Mouse (Mus musculus): ENCODE measurements at regions not wholly inside any gene's neighbourhood (a gene's known extent, or its start where the extent isn't known, plus 50 kb on each side); places are given as distances from the start of the nearest gene placed in this dataset.
A peak's percentile ranks its signal among the peaks of the same experiment; 100 is the strongest.

DNA sequence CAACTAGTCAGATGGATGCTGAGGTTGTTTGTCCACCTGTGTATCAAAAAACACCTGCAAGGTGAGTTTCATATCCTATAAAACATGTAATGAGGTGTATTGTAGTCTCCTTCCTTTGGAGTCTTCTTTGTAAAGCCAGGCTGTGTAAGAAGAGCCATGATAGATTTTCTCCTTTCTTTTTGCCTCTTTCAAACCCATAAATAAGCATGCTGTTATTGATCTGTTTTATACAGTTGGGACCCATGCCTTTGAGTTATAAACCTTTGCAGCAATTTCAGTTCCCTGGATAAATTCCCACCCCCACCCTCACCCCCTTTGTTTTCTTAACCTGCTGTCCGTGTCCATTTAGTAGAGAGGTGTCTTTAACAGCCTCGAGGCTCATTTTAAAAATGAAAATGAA is 131.0 kb upstream of the Rgs17 start:
- no peak for ATAC-seq (ENCODE audit: low FRiP score)
- no peak overlapping the region for H3K27ac ChIP-seq

DNA sequence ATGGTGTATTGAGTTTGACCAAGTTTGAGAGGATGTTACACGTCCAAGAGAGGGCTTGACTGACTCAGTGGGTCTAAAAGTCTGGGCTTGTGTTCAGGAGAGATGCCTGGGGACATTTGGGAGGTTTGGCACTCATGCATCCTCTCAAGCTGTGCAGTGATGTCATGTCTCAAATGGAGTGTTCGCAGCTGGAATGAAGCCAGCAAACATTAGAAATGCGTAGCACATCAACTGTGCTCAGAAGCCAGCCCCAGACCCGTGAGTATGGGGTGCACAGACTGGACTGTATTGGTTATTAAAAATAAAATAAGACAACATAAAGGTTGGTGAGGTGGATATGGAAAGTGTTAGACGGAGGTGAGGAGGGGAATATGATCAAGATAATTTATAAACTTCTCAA is 121.2 kb upstream of the Rgs17 start:
- Histone ChIP-seq H3K27me3 (ENCODE audit: control insufficient read depth, insufficient read depth, low read length) (no peaks in the 10 kb centered on the region), H3K9ac (no peak overlapping the region), H3K36me3 (replicated peaks; ENCODE audit: control insufficient read depth, insufficient read depth) (no peaks in the 10 kb centered on the region), H3K4me3 (replicated peaks; ENCODE audit: low read length) (no peak overlapping the region), H3K4me1 (replicated peaks; ENCODE audit: control insufficient read depth, insufficient read depth, low read length) (no peaks in the 10 kb centered on the region), H3K27ac (no peak overlapping the region), H3K4me2 (replicated peaks) (no peak overlapping the region), H3K9me3 (ENCODE audit: control insufficient read depth, low read length) (no peaks in the 10 kb centered on the region)
- no peak for DNase-seq (ENCODE audit: low spot score)
- no peak for ATAC-seq (ENCODE audit: low FRiP score)
- 66% methylated on average over 5 of the region's 5 CpGs for WGBS

More for the DNA sequence above, 131.0 kb upstream of the Rgs17 start:
- no peak for DNase-seq (ENCODE audit: low spot score)
- no peaks in the 10 kb centered on the region for H3K4me1 ChIP-seq (replicated peaks; ENCODE audit: control insufficient read depth, insufficient read depth, low read length)
- H3K4me3 ChIP-seq (replicated peaks; ENCODE audit: low read length), result no peak overlapping the region
- H3K9me3 ChIP-seq (ENCODE audit: control insufficient read depth, low read length), result no peaks in the 10 kb centered on the region
- no peak overlapping the region for H3K9ac ChIP-seq
- no peak overlapping the region for H3K4me2 ChIP-seq (replicated peaks)
- WGBS, result 76% methylated on average over 2 of the region's 2 CpGs
- no peaks in the 10 kb centered on the region for H3K36me3 ChIP-seq (replicated peaks; ENCODE audit: control insufficient read depth, insufficient read depth)
- no peaks in the 10 kb centered on the region for H3K27me3 ChIP-seq (ENCODE audit: control insufficient read depth, insufficient read depth, low read length)

DNA sequence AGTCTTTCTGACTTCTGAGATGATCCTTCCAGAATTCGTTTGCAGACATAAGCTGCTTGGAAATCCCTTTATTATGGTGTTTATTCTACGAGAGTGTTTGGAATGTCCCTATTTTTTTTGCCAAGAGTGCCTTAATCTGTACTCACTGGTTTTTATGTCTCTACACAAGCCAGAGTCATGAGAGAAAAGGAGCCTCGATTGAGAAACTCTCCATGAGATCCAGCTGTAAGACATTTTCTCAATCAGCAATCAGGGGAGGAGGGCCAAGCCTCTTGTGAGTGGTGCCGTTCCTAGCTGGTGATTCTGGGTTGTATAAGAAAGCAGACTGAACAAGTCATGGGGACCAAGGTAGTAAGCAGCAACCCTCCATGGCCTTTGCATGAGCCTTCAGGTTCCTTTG is 117.6 kb upstream of the Rgs17 start:
- H3K27ac ChIP-seq, result no peak overlapping the region
- no peaks in the 10 kb centered on the region for H3K9me3 ChIP-seq (ENCODE audit: control insufficient read depth, low read length)
- no peaks in the 10 kb centered on the region for H3K4me1 ChIP-seq (replicated peaks; ENCODE audit: control insufficient read depth, insufficient read depth, low read length)
- no peaks in the 10 kb centered on the region for H3K36me3 ChIP-seq (replicated peaks; ENCODE audit: control insufficient read depth, insufficient read depth)
- no peak overlapping the region for H3K4me2 ChIP-seq (replicated peaks)
- H3K9ac ChIP-seq, result no peak overlapping the region
- ATAC-seq (ENCODE audit: low FRiP score) (no peak), DNase-seq (ENCODE audit: low spot score) (no peak)
- no peaks in the 10 kb centered on the region for H3K27me3 ChIP-seq (ENCODE audit: control insufficient read depth, insufficient read depth, low read length)
- H3K4me3 ChIP-seq (replicated peaks; ENCODE audit: low read length), result no peak overlapping the region
- 79% methylated on average over 4 of the region's 4 CpGs for WGBS

DNA sequence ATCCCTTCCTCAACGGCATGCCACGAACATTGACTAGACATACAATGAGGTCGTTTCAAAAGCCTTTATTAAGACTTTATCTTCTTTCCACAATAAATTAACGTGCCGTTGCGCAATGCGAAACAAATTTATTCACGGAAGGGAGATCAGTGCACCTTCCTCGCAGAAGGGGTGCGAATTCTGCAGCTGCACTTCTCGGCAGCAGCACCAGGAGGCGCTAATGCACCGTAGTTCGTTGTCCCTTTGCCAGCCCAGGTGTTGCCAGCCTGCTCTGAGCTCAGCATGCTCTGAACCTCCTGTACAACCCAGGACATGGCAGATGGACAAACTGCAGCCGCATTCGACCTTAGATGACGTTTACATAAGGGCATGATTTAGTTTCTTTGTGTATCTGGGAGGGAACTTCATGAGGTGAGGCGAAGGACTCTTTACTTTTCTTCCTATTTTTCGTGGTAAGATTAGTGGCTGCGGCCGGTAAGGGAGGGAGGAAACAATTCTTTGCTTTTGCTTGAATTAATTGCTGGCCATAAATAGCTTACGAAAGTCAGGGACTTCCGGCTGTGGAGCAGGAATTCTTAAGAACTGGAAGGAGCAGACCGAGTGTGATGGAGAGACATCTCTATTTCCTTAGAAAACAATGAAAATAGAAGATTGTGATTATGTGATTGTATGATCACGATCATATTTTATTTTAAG is 113.7 kb upstream of the Rgs17 start:
- peak; percentile 90 for ATAC-seq (ENCODE audit: low FRiP score)

DNA sequence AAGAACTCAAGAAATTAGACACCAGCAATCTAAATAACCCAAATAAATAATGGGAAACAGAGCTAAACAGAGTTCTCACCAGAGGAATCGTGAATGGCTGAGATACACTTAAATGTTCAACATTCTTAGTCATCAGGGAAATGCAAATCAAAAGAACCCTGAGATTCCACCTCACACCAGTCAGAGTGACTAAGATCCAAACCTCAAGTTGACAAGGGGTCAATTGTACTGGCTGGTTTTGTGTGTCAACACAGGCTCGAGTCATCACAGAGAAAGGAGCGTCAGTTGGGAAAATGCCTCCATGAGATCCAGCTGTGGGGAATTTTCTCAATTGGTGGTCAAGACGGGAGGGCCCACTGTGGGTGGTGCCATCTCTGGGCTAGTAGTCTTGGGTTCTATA is 110.3 kb upstream of the Rgs17 start:
- Histone ChIP-seq H3K4me2 (replicated peaks) (no peak overlapping the region), H3K9ac (no peak overlapping the region), H3K27ac (no peak overlapping the region), H3K36me3 (replicated peaks; ENCODE audit: control insufficient read depth, insufficient read depth) (no peaks in the 10 kb centered on the region), H3K4me1 (replicated peaks; ENCODE audit: control insufficient read depth, insufficient read depth, low read length) (no peaks in the 10 kb centered on the region), H3K27me3 (ENCODE audit: control insufficient read depth, insufficient read depth, low read length) (no peaks in the 10 kb centered on the region), H3K4me3 (replicated peaks; ENCODE audit: low read length) (no peak overlapping the region), H3K9me3 (ENCODE audit: control insufficient read depth, low read length) (no peaks in the 10 kb centered on the region)
- ATAC-seq (ENCODE audit: low FRiP score), result no peak
- no peak for DNase-seq (ENCODE audit: low spot score)
- WGBS, result 78% methylated on average over 4 of the region's 4 CpGs

More for the DNA sequence above, 113.7 kb upstream of the Rgs17 start:
- Histone ChIP-seq H3K9me3 (ENCODE audit: control insufficient read depth, low read length) (no peaks in the 10 kb centered on the region), H3K9ac (no peak overlapping the region), H3K4me1 (replicated peaks; ENCODE audit: control insufficient read depth, insufficient read depth, low read length) (no peaks in the 10 kb centered on the region), H3K36me3 (replicated peaks; ENCODE audit: control insufficient read depth, insufficient read depth) (no peaks in the 10 kb centered on the region), H3K27ac (no peak overlapping the region), H3K27me3 (ENCODE audit: control insufficient read depth, insufficient read depth, low read length) (no peaks in the 10 kb centered on the region), H3K4me3 (replicated peaks; ENCODE audit: low read length) (peak overlapping the region; percentile 6; the same call in 1 of the 2 replicates), H3K4me2 (replicated peaks) (peak overlapping the region; percentile 50)
- whole genome bisulfite sequencing, result 29% methylated on average over 25 of the region's 25 CpGs
- DNase-seq (ENCODE audit: low spot score), result peak; percentile 88

DNA sequence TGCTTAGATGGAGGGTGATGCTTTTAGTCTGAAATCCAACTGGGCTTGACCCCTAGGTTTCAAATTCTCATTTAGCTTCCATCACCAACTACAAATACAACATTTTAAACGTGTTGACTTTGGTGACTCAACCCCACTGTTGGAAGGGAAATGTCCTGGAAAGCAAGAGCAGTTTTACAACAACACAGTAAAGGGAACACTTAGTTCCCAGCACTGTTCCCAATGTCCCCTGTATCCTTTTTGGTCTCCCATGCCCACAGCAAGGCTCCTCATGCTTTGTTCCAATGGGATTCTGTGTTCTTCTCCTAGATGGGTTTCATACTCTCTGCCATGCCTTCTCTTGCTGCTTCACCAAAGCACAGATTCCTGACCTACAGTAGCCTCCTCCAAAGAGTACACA is 105.4 kb upstream of the Rgs17 start:
- DNase-seq (ENCODE audit: low spot score) (no peak), ATAC-seq (ENCODE audit: low FRiP score) (no peak)
- 59% methylated on average over 1 of the region's 1 CpGs for WGBS
- Histone ChIP-seq H3K9ac (no peak overlapping the region), H3K27me3 (ENCODE audit: control insufficient read depth, insufficient read depth, low read length) (no peaks in the 10 kb centered on the region), H3K4me2 (replicated peaks) (no peak overlapping the region), H3K27ac (no peak overlapping the region), H3K9me3 (ENCODE audit: control insufficient read depth, low read length) (no peaks in the 10 kb centered on the region), H3K4me3 (replicated peaks; ENCODE audit: low read length) (no peak overlapping the region), H3K4me1 (replicated peaks; ENCODE audit: control insufficient read depth, insufficient read depth, low read length) (no peaks in the 10 kb centered on the region), H3K36me3 (replicated peaks; ENCODE audit: control insufficient read depth, insufficient read depth) (no peaks in the 10 kb centered on the region)

DNA sequence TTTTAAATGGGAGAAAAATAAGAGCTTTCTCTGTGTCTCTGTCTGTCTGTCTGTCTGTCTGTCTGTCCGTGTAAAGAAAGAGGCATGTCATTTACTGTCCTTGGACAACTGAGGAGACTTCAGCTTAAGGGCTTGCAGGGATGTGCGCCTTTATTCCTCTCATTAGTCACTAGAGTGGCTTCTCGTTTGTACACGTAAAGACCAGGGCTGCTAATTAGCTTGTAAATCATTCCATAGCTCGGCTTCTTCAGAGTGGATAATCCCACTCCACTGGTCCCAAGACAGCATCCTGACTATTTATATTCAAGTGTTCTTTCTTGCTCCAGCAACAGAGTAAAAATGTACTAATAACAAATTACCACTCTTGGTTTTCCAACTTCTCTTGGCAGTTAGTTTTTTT is 104.1 kb upstream of the Rgs17 start:
- H3K9me3 ChIP-seq (ENCODE audit: control insufficient read depth, low read length), result no peaks in the 10 kb centered on the region
- no peak overlapping the region for H3K27ac ChIP-seq
- no peak for DNase-seq (ENCODE audit: low spot score)
- no peaks in the 10 kb centered on the region for H3K4me1 ChIP-seq (replicated peaks; ENCODE audit: control insufficient read depth, insufficient read depth, low read length)
- H3K9ac ChIP-seq, result no peak overlapping the region
- H3K36me3 ChIP-seq (replicated peaks; ENCODE audit: control insufficient read depth, insufficient read depth), result no peaks in the 10 kb centered on the region
- H3K4me3 ChIP-seq (replicated peaks; ENCODE audit: low read length), result no peak overlapping the region
- H3K27me3 ChIP-seq (ENCODE audit: control insufficient read depth, insufficient read depth, low read length), result no peaks in the 10 kb centered on the region
- WGBS, result 59% methylated on average over 5 of the region's 5 CpGs
- no peak for ATAC-seq (ENCODE audit: low FRiP score)
- H3K4me2 ChIP-seq (replicated peaks), result no peak overlapping the region

DNA sequence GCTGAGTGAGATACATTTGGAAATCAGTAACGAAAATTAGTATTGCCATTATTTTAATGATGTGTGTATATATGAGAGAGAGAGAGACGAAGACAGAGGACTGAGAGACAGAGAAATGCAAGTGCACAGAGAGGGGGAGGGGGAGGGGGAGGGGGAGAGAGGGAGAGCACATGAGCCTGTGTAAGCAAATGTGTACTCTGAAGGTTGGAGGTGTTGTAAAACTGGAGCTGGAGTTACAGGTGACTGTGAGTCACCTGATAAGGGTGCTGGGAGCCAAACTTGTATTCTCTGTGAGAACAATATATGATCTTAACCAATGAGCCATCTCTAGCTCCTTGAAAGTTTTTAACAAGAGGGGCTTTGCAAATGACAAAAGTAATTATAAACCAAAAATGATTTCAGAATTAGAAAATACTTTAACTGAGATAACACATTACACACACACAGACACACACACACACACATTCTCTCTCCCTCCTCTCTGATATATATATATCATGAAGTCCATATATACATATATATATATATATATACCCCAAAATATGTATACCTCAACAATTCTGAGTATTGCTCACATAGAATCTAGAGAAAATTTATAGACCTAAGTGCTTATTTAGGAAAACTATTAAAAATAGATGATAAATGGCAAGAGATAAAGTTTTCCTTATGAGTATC is 100.5 kb upstream of the Rgs17 start:
- H3K4me1 ChIP-seq (replicated peaks; ENCODE audit: control insufficient read depth, insufficient read depth, low read length), result no peaks in the 10 kb centered on the region
- no peaks in the 10 kb centered on the region for H3K9me3 ChIP-seq (ENCODE audit: control insufficient read depth, low read length)
- no peak overlapping the region for H3K4me3 ChIP-seq (replicated peaks; ENCODE audit: low read length)
- DNase-seq (ENCODE audit: low spot score), result no peak
- H3K36me3 ChIP-seq (replicated peaks; ENCODE audit: control insufficient read depth, insufficient read depth), result no peaks in the 10 kb centered on the region
- WGBS, result 78% methylated on average over 2 of the region's 2 CpGs
- no peak overlapping the region for H3K9ac ChIP-seq
- no peak overlapping the region for H3K4me2 ChIP-seq (replicated peaks)
- no peak overlapping the region for H3K27ac ChIP-seq
- no peak for ATAC-seq (ENCODE audit: low FRiP score)
- H3K27me3 ChIP-seq (ENCODE audit: control insufficient read depth, insufficient read depth, low read length), result no peaks in the 10 kb centered on the region

DNA sequence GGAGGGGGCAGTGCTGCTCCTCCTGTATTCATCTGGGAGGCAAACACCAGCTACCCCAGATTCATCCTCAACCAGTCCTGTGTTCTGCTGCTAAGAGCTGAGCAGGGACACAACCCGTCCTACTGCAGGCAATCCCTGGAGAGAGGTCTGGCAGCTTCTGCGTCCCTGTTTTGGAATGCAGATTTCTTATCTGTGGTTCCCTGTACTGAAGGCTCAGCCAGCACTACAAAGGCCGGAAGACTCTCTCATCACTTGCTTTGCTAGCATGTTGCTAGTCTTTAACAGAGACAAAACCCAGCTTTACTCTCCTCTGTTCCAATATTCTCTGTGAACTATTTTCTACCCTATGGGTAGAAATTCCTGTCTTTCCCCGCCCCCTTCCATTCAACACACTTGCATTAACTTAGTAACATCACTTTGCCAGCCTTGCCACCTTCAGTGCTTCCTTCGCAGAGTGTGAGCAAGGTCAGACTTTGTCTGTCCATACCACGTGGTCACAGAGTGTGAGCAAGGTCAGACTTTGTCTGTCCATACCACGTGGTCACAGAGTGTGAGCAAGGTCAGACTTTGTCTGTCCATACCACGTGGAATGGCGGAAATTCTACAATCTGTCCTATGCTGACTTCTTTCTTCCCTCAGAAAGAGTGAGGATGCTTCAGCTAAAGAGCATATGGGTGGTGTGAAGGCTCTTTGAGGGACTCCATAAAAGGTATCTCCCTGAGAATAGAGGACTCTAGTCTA is 98.9 kb upstream of the Rgs17 start:
- no peaks in the 10 kb centered on the region for H3K27me3 ChIP-seq (ENCODE audit: control insufficient read depth, insufficient read depth, low read length)
- H3K9me3 ChIP-seq (ENCODE audit: control insufficient read depth, low read length), result no peaks in the 10 kb centered on the region
- ATAC-seq (ENCODE audit: low FRiP score), result no peak
- no peak for DNase-seq (ENCODE audit: low spot score)
- no peak overlapping the region for H3K4me3 ChIP-seq (replicated peaks; ENCODE audit: low read length)
- no peaks in the 10 kb centered on the region for H3K4me1 ChIP-seq (replicated peaks; ENCODE audit: control insufficient read depth, insufficient read depth, low read length)
- 59% methylated on average over 9 of the region's 9 CpGs for WGBS
- no peak overlapping the region for H3K9ac ChIP-seq
- no peaks in the 10 kb centered on the region for H3K36me3 ChIP-seq (replicated peaks; ENCODE audit: control insufficient read depth, insufficient read depth)
- H3K4me2 ChIP-seq (replicated peaks), result no peak overlapping the region
- no peak overlapping the region for H3K27ac ChIP-seq
